Mouse (Mus musculus) forebrain, embryonic 14.5 days (tissue): ENCODE measurements at regions not wholly inside any gene's neighbourhood (a gene's known extent, or its start where the extent isn't known, plus 50 kb on each side); places are given as distances from the start of the nearest gene placed in this dataset.

Experiments used
- ATAC-seq: fragments of 200-750 bp; cut with Nextera tagmentation; 2 replicates; pipeline ENCODE4 v1.8.0; 2017; ENCODE audit warnings: mild to moderate bottlenecking, moderate library complexity
- DNase-seq: peaks from one replicate; pipeline ENCODE4 v3.0.0-alpha.2; 2015; ENCODE audit warnings: low spot score
- H3K27ac ChIP-seq: fragments of 300-500 bp; sonication (generic); 2 replicates; pipeline ENCODE4 v1.5.1; 2014; ENCODE audit warnings: low read depth, mild to moderate bottlenecking, control low read depth, low read length, moderate library complexity
- H3K27me3 ChIP-seq: fragments of 300-500 bp; sonication (generic); replicated peaks from 2 replicates; pipeline ENCODE4 v1.6.1; 2014; ENCODE audit warnings: low read length, control low read depth, mixed read lengths; ENCODE audit not compliant: control insufficient read depth, insufficient read depth
- H3K36me3 ChIP-seq: fragments of 300-500 bp; sonication (generic); 2 replicates; pipeline ENCODE4 v1.6.1; 2014; ENCODE audit warnings: low read length, control low read depth; ENCODE audit not compliant: control insufficient read depth, insufficient read depth
- H3K4me1 ChIP-seq: fragments of 300-500 bp; sonication (generic); 2 replicates; pipeline ENCODE4 v1.6.1; 2014; ENCODE audit warnings: antibody characterized with exemption, low read length, control low read depth; ENCODE audit not compliant: control insufficient read depth, insufficient read depth
- H3K4me2 ChIP-seq: fragments of 300-500 bp; sonication (generic); 2 replicates; pipeline ENCODE4 v1.6.1; 2014; ENCODE audit warnings: mild to moderate bottlenecking, control low read depth, low read length
- H3K4me3 ChIP-seq: fragments of 300-500 bp; sonication (generic); 2 replicates; pipeline ENCODE4 v1.5.1; 2014; ENCODE audit warnings: low read depth, low read length, control low read depth
- H3K9ac ChIP-seq: fragments of 300-500 bp; sonication (generic); 2 replicates; pipeline ENCODE4 v1.6.1; 2014; ENCODE audit warnings: mild to moderate bottlenecking, low read length, control low read depth, moderate library complexity
- H3K9me3 ChIP-seq: fragments of 300-500 bp; sonication (generic); replicated peaks from 2 replicates; pipeline ENCODE4 v1.6.1; 2016; ENCODE audit warnings: low read length, control low read depth, mixed read lengths; ENCODE audit not compliant: control insufficient read depth
- WGBS: fragments of 180-500 bp; shearing (Covaris S2); extraction: QIAGEN DNeasy Blood & Tissue Kit; methylation state at CpG from one replicate; pipeline ENCODE4 v1.1.7; 2014; 5-methylcytosine and 5-hydroxymethylcytosine counted together

DNA sequence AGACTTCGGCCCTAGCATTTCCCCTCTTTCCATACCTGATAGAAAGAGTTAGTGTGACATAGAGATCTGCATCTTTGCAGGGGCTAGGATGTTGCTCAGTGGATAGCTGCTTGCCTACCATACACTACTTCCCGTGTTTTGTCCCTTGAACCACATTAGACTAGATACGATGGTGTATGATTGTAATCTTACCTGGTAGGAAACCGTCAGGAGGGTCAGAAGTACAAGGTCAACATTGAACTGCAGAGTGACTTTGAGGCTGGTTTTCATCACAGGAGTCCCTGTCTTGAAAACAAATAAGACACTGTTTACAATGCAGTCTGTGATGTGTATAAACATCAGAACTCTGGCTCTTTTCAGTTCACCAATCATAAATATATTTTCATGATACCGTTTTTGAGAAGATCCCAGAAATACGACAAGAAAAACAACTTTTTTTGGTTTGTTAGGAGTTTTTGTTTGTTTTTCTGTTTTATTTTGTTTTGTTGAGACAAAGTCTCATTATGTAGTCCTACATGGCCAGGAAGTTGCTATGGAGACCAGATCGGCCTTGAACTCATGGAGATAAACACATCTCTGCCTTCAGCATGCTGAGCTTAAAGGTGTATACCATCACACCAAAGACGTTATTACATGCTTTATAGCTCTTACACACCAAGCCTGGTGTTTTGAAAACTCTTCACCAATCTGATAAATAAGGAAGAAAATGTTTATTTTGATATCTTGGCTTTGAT is 81.2 kb upstream of the Dpyd start:
- WGBS, result 75% methylated on average over 8 of the region's 8 CpGs
- no peaks in the 10 kb centered on the region for H3K9me3 ChIP-seq
- no peak overlapping the region for H3K9ac ChIP-seq
- H3K4me3 ChIP-seq, result no peak overlapping the region
- no peak overlapping the region for H3K27ac ChIP-seq
- ATAC-seq, result no peak
- H3K4me2 ChIP-seq, result no peak overlapping the region
- no peak for DNase-seq
- no peaks in the 10 kb centered on the region for H3K27me3 ChIP-seq
- H3K4me1 ChIP-seq, result no peaks in the 10 kb centered on the region
- H3K36me3 ChIP-seq, result no peaks in the 10 kb centered on the region

DNA sequence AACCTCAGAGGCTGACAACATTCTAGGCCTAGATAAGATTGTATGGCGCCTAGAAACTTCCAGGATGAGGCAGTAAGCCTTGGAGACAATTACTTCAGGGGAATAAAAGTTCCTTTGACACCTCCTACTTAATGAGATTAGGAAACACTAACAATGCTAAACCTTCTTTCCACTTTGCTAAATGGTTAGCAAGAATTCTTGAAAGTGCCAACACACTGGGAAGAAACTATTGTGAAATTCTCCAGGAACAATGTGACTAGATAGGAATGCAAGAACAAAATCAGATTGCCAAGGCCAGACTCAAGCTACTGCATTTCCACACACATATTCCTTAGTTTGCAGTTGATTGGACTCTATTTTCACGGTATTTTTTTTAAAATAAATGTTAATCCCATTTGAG is 76.0 kb upstream of the Dpyd start:
- no peaks in the 10 kb centered on the region for H3K4me1 ChIP-seq
- H3K27me3 ChIP-seq, result no peaks in the 10 kb centered on the region
- no peak for DNase-seq
- no peak for ATAC-seq
- WGBS, result 51% methylated on average over 2 of the region's 2 CpGs
- H3K9ac ChIP-seq, result no peak overlapping the region
- H3K9me3 ChIP-seq, result no peaks in the 10 kb centered on the region
- H3K4me3 ChIP-seq, result no peak overlapping the region
- H3K36me3 ChIP-seq, result no peaks in the 10 kb centered on the region
- no peak overlapping the region for H3K4me2 ChIP-seq
- H3K27ac ChIP-seq, result no peak overlapping the region

DNA sequence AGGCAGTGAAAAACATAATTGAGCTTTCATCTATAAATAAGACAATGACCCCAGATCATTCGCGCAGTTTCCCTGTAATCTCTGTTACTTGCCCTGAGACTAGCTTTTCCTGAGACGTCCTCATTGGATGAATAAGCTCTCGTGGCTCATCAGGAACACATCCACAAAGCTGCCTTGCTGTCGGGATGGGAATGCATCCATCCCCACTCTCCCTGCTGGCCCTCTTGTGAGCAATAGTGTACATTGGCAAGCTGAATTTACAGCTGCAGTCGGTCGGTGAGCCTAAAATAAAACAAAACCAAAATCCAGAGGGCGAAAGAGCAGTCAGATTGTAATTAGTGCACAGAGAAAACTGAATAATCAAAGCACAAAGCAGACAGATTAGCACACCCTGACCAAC is 74.5 kb upstream of the Dpyd start:
- no peaks in the 10 kb centered on the region for H3K36me3 ChIP-seq
- no peak for DNase-seq
- 58% methylated on average over 8 of the region's 8 CpGs for WGBS

DNA sequence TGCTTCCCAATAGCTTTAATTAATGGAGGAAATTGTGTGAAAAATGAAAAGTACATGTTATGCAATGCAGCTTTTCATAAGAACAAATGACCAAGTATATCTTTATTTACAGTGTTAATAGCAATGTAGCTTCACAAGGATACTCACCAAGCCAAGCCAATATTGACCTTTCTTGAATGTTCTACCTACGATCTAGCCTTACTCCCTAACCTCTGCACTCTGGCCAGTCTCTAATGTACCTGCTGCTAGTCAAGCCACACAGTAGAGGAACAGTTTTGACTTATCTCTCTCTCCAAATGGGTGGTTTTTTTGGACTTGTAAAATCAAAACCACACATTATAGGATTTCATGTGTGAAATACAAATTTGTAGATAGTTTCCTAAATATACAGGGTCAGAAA is 70.8 kb upstream of the Dpyd start:
- ATAC-seq (no peak), DNase-seq (no peak)
- no peak overlapping the region for H3K27ac ChIP-seq
- H3K4me1 ChIP-seq, result no peaks in the 10 kb centered on the region
- 96% methylated on average over 1 of the region's 1 CpGs for WGBS
- no peak overlapping the region for H3K4me2 ChIP-seq
- no peaks in the 10 kb centered on the region for H3K9me3 ChIP-seq
- H3K9ac ChIP-seq, result no peak overlapping the region
- no peaks in the 10 kb centered on the region for H3K36me3 ChIP-seq
- no peaks in the 10 kb centered on the region for H3K27me3 ChIP-seq
- H3K4me3 ChIP-seq, result no peak overlapping the region

More for the DNA sequence above, 74.5 kb upstream of the Dpyd start:
- no peak overlapping the region for H3K4me3 ChIP-seq
- no peak for ATAC-seq
- H3K27me3 ChIP-seq, result no peaks in the 10 kb centered on the region
- no peak overlapping the region for H3K4me2 ChIP-seq
- H3K4me1 ChIP-seq, result no peaks in the 10 kb centered on the region
- no peak overlapping the region for H3K9ac ChIP-seq
- no peak overlapping the region for H3K27ac ChIP-seq
- no peaks in the 10 kb centered on the region for H3K9me3 ChIP-seq

DNA sequence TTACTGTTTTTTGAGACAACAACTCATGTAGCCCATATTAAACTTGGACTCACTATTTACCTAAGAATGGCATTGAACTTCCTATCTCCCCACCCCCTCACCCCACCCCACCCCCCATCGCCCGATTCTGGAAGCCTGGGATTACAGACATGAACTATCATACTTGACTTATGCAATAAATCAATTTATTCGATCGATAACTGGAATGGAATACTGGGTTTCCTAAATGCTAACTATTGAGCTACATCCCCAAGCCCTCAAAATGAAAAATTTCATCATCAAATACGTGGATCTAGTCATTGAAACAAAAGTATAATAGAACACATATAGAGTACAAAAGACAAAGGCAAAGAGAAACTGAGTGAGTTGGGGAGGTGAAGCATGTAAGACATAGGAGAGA is 70.1 kb upstream of the Dpyd start:
- WGBS, result 94% methylated on average over 5 of the region's 5 CpGs
- H3K9me3 ChIP-seq, result no peaks in the 10 kb centered on the region
- no peak overlapping the region for H3K4me2 ChIP-seq
- H3K27ac ChIP-seq, result no peak overlapping the region
- no peaks in the 10 kb centered on the region for H3K36me3 ChIP-seq
- no peak for DNase-seq
- no peak for ATAC-seq
- H3K4me1 ChIP-seq, result no peaks in the 10 kb centered on the region
- H3K4me3 ChIP-seq, result no peak overlapping the region
- H3K9ac ChIP-seq, result no peak overlapping the region
- H3K27me3 ChIP-seq, result no peaks in the 10 kb centered on the region

DNA sequence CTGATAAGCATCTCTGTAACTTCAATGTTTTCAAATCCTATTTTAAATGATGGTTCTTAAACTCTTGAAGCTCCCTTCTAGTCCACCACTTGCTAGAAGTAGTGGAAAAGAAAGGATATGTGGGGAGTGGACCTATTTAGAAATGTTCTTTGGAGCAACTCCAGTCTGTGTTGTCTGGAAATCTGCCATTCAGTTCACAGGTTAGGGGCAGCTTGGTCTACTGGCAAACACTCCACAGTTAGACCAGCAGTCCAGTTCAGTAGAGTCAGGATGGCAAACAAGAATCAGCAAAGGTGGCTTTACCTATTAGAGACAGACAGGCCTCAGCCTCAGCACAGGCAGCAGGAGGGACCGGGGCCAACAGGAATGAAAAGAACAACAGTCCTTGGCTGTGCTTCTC is 67.3 kb upstream of the Dpyd start:
- no peak for ATAC-seq
- H3K4me1 ChIP-seq, result no peaks in the 10 kb centered on the region
- no peaks in the 10 kb centered on the region for H3K9me3 ChIP-seq
- H3K27me3 ChIP-seq, result no peaks in the 10 kb centered on the region
- H3K4me3 ChIP-seq, result no peak overlapping the region
- H3K4me2 ChIP-seq, result no peak overlapping the region
- H3K27ac ChIP-seq, result no peak overlapping the region
- H3K9ac ChIP-seq, result no peak overlapping the region
- WGBS, result 92% methylated on average over 1 of the region's 1 CpGs
- DNase-seq, result no peak
- no peaks in the 10 kb centered on the region for H3K36me3 ChIP-seq

DNA sequence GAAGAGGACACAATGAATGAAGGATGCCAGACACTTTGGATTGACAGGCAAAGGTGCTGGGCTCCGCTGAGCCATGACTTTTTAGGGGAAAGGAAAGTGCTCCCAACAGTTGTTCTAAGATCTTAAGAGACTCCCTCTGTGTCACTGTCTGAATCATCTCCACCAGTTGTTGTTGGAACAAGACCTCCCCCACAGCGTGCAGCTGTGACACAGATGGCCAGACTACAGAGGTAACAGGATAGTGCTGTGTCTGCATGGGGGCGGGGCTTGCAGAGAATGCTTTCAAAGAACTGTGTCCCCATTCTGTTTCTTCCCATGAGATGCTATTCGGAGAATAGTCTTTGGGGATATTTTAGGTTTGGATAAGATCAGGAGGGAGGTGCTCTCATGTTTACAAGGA is 61.7 kb upstream of the Dpyd start:
- Histone ChIP-seq H3K4me1 (no peaks in the 10 kb centered on the region), H3K9me3 (no peaks in the 10 kb centered on the region), H3K27ac (no peak overlapping the region), H3K4me2 (no peak overlapping the region), H3K4me3 (no peak overlapping the region), H3K36me3 (no peaks in the 10 kb centered on the region), H3K27me3 (no peaks in the 10 kb centered on the region), H3K9ac (no peak overlapping the region)
- DNase-seq (no peak), ATAC-seq (peak; percentile 40; the same call in 1 of the 2 replicates)
- WGBS, result 31% methylated on average over 4 of the region's 4 CpGs

DNA sequence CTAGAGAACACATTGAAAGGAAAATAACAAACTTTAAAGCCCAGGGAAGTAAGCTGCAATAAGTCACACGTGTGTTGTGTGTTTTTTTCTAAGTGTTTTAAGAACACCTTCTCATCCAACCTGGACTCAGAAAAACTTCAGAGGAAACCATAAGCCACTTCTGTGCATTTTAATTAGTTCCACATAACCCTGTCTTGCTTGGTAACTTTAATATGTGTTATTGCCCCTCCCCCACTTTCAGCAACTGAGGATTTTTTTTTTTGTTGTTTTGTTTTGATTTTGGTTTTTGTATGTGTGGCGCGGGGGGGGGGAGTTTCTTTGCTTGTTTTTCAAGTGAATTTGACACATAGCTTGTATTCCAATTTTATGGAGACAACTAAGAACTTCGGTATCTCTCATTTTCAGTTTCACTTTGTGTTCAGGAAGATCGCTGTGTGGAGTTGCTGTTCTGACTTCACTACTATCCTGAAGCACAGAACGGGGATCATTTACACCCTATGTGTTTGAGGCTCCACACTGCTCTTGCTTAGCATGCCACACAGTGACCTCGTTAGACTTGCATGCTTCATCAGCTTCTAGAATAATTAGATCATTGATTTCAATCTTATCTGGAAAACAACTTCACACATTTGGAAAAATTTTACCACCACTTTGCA is 54.2 kb upstream of the Dpyd start:
- no peak for ATAC-seq
- H3K4me1 ChIP-seq, result 0 out of 2 replicates have a peak, but pooled peaks cover 3% of the 10 kb centered on the region
- WGBS, result 58% methylated on average over 7 of the region's 7 CpGs

DNA sequence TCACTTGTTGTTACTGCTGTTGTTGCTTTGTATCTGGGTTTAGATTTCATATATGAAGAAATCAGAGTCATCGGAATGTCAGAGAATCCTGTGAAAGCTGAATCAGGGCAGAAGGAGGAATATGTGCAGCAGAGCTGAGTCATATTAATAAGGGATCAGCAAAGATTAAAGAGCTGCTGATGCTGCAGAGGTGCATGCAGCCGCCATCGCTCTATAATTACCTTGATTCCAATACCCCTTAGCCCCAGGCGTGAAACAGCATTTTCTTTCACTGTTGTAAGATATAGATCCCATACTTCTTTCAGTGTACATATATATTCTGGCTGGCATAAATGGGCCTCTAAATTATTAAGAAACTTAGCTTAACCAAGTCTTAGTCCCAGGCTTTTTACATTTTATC is 51.1 kb upstream of the Dpyd start:
- Histone ChIP-seq H3K27me3 (no peaks in the 10 kb centered on the region), H3K4me1 (0 out of 2 replicates have a peak, but pooled peaks cover 5% of the 10 kb centered on the region), H3K36me3 (peaks cover 1% of the 10 kb centered on the region; the same call in 1 of the 2 replicates), H3K9ac (no peak overlapping the region), H3K4me3 (no peak overlapping the region), H3K27ac (no peak overlapping the region), H3K9me3 (no peaks in the 10 kb centered on the region), H3K4me2 (no peak overlapping the region)
- 75% methylated on average over 4 of the region's 4 CpGs for WGBS
- ATAC-seq, result no peak
- no peak for DNase-seq

More for the DNA sequence above, 54.2 kb upstream of the Dpyd start:
- H3K4me3 ChIP-seq, result no peak overlapping the region
- no peaks in the 10 kb centered on the region for H3K9me3 ChIP-seq
- H3K9ac ChIP-seq, result no peak overlapping the region
- no peak for DNase-seq
- H3K4me2 ChIP-seq, result no peak overlapping the region
- H3K27ac ChIP-seq, result no peak overlapping the region
- H3K27me3 ChIP-seq, result no peaks in the 10 kb centered on the region
- no peaks in the 10 kb centered on the region for H3K36me3 ChIP-seq
